Mouse (Mus musculus): ENCODE data around the gene Atp2c2. TPM values are rescaled to one million over a fixed set of nuclear protein-coding genes. Genes with fewer than 3 reads are reported as not detected.

Atp2c2 gene
- 0.27 and 0.28 TPM in 2 replicates for total RNA-seq (2023)

DNA sequence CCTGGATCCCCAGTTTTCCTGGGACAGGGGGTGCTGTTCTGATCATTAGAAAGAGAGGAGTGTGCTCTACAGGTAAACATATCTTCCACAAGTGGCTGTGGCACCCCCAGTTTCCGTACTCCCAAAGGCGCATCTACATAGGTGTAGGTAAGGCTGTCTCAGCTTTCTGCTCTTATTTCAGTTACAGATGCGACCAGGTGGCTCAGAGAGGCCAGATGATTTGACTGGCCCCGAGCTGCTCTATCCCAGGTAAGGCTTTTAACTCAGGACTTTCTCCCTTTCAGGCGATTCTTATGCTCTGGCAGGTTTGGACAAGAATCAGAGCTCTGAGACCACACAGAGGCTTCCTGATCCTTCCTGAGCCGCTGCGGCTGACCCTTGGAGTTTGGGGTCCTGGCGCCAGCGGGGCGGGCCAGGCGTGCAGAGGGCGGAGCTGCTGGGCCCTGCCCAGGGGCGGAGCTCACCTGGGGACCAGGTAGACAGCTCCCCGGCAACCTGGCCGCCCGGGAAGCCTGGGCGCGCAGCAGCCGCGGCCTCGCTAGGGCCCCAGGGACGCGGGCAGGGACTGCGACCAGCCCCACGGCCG is at the start of gene Atp2c2:
Gene Atp2c2, plus strand, starts transcription at position 461 of the 586 bp plus-strand sequence.

DNA sequence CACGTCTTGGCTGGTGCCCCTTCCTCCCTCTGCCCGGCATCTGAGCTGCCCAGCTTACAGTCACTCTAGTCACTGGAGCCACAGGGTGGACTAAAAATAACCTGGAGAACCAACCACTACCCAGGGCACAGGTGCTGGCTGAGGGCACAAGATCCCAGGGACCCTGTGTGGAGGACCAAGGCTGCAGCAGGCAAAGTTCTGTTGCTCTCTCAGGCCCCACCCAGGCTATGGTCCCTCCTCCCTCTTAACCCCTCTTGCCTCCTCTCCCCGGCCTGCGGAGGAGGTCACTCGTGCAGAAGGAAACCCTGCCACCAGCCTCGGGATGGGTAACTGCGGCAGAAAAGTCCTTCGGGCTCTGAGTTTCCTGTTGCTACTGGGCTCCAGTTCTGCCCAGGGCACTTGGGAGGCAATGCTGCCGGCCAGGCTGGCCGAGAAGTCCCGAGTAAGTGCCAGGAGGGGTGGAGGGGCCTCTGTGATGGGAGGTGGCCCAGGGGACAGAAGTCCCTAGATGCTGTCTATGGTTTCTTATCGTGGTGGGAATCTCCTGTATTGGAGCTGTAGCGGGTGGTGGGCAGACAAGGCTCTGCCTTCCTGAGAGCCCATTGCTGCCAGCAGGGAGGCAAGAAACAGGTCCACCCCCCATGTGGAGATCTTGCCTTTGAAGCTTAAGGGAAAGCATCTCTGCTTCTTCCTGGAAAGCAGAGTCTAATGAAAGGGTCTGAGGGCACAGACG is 33.4 kb upstream of the Atp2c2 start, which contains the start of gene Wfdc1:
Gene Wfdc1, plus strand, starts transcription at position 147 of the 733 bp plus-strand sequence.

DNA sequence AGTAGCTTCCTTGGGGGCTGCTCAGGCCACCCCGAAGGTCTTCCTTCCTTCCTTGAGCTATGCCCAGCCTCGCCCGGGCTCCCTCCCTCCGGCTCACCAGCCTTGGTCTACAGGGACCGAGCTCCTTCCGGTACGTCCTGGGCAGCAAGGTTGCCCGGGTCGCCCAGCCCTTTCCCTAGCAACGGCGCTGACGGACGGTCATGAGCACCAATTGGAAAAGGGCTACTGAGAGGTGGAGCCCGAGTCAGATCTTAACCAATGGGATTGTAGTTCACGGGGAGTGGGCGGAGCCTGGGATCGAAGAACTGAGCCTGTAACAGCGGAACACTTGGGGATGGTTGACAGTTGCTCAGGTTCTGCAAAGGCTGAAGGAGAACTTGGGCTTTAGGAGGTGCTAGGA is 78.5 kb downstream of the Atp2c2 start, which contains the start of gene Tldc1:
Gene Tldc1, minus strand, starts transcription at position 154 of the 400 bp plus-strand sequence.

Other genes with a start within 250 kb of the Atp2c2 start
- not detected in 2 replicates for gene Slc38a8, start 198.3 kb upstream of the Atp2c2 start, total RNA-seq (2023)
- gene Mbtps1, start 141.3 kb upstream of the Atp2c2 start, total RNA-seq (2023) = 44.8 and 59.4 TPM in 2 replicates
- 26.0 and 40.6 TPM in 2 replicates for gene Hsdl1, start 124.8 kb upstream of the Atp2c2 start, total RNA-seq (2023)
- gene Dnaaf1, start 124.8 kb upstream of the Atp2c2 start, total RNA-seq (2023) = 0.16 and 0.18 TPM in 2 replicates
- 6.2 and 8.7 TPM in 2 replicates for gene Taf1c, start 94.8 kb upstream of the Atp2c2 start, total RNA-seq (2023)
- gene Adad2, start 87.3 kb upstream of the Atp2c2 start, total RNA-seq (2023) = not detected in 2 replicates
- gene Kcng4, start 64.3 kb upstream of the Atp2c2 start, total RNA-seq (2023) = not detected in 2 replicates
- gene Wfdc1, start 33.6 kb upstream of the Atp2c2 start, total RNA-seq (2023) = not detected in 2 replicates
- 7.8 and 8.8 TPM in 2 replicates for gene Tldc1, start 78.4 kb downstream of the Atp2c2 start, total RNA-seq (2023)
- gene Cotl1, start 140.5 kb downstream of the Atp2c2 start, total RNA-seq (2023) = 958 and 1,043 TPM in 2 replicates
- 15.3 and 21.9 TPM in 2 replicates for gene Klhl36, start 162.3 kb downstream of the Atp2c2 start, total RNA-seq (2023)
- 13.7 and 16.1 TPM in 2 replicates for gene Usp10, start 210.4 kb downstream of the Atp2c2 start, total RNA-seq (2023)
- gene Gm20388, start 210.8 kb downstream of the Atp2c2 start, total RNA-seq (2023) = 6.4 and 17.4 TPM in 2 replicates

Measured in neutrophil, adult 65 days (primary cell).